Mouse (Mus musculus): ENCODE measurements at regions not wholly inside any gene's neighbourhood (a gene's known extent, or its start where the extent isn't known, plus 50 kb on each side); places are given as distances from the start of the nearest gene placed in this dataset.

DNA sequence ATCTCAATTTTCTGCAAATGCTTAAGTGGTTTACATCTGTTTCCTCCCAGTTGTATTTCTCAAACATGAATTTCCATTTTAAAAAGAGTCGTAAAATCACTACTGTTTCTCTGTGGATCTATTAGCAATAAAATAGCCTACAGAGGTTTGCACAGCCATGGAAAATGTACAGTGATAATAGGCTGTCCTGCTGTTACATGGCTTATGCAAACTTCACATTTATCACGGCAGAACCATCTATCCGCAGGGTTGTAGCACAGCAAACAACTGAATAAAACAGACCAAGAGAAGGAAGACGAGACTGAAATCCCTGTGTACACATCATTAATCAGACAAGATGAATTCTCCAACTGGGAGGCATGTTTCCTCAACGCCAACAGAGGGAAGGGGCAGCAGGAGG is 222.1 kb downstream of the Skap2 start:
- no peak for TF ChIP-seq GATA1 (IDR thresholded peaks at IDR 0.05; ENCODE audit: borderline replicate concordance, low read length)
- no peak for TF ChIP-seq FLI1 (IDR thresholded peaks at IDR 0.05; ENCODE audit: low read length)
